Mouse (Mus musculus): ENCODE data around the gene Wscd1. TPM values are rescaled to one million over a fixed set of nuclear protein-coding genes. Genes with fewer than 3 reads are reported as not detected.

Gene Wscd1
- polyA plus RNA-seq, 2 experiments, result 0.09 to 0.24 TPM

DNA sequence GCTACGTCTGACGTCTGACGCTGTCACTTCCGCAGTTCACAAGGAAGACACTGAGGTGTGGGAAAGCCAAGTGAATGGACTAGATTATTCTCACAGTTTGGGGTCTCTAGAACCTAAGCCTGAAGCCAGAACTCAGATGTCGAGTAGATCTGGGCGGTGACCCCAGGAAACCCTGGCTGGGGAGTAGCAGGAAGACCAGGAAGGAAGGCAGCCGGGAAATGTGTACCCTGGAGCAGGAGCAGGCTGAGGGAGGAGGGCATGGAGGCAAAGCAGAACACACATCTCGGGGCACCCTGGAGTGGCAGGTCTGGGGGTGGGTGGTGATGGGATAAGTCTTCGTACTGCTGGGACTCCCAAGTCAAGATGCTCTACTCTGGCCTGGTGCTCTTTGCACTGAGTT, 11.3 kb downstream of the Wscd1 start:
- H3K9ac ChIP-seq (replicated peaks), result no peak overlapping the region
- no peak overlapping the region for H3K27ac ChIP-seq
- no peak overlapping the region for H3K4me2 ChIP-seq (ENCODE audit: low read depth)
- no peaks in the 10 kb centered on the region for H3K9me3 ChIP-seq (ENCODE audit: control insufficient read depth, low read length)
- ATAC-seq (ENCODE audit: insufficient read depth), result no peak
- TF ChIP-seq EP300 (IDR thresholded peaks at IDR 0.05; ENCODE audit: low read depth) (no peak), CTCF (IDR thresholded peaks at IDR 0.05; ENCODE audit: low read depth) (no peak)
- WGBS (ENCODE audit: insufficient replicate concordance), result 64% methylated on average over 9 of the region's 9 CpGs
- no peaks in the 10 kb centered on the region for H3K27me3 ChIP-seq (ENCODE audit: control insufficient read depth, insufficient read depth, low read length)
- no peaks in the 10 kb centered on the region for H3K4me1 ChIP-seq (replicated peaks; ENCODE audit: control insufficient read depth in 2 of 2, insufficient read depth in 2 of 2, low read length in 1 of 2)
- no peaks in the 10 kb centered on the region for H3K36me3 ChIP-seq (replicated peaks; ENCODE audit: control insufficient read depth, insufficient read depth, low read depth)
- H3K4me3 ChIP-seq (ENCODE audit: insufficient read depth in 1 of 2, low read depth in 2 of 2, low read length in 2 of 2), result no peak overlapping the region
- no peak for DNase-seq (ENCODE audit: low read depth in 3 of 3, low spot score in 3 of 3)

DNA sequence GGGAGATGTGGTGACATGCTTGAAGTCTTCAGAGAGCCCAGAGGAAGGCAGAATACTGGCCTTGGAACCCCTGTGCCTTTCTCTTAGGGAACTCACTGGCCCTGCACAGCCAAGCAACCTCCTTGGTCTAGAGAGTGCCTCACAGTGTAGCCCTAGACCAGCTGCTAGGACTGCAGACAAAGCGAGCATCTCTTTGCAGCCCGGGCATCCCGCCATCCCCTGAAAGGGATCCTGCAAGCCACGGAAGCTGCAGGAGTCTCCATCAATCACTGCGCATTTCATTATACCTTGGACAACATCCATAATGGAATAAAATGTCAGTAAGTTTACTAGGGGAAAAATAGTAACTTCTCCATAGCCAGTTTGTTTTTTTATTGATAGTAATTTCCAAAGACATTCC, 13.4 kb downstream of the Wscd1 start:
- DNase-seq (ENCODE audit: low read depth in 3 of 3, low spot score in 3 of 3) (no peak), ATAC-seq (ENCODE audit: insufficient read depth) (no peak)
- 53% methylated on average over 5 of the region's 5 CpGs for WGBS (ENCODE audit: insufficient replicate concordance)
- Histone ChIP-seq H3K36me3 (replicated peaks; ENCODE audit: control insufficient read depth, insufficient read depth, low read depth) (no peaks in the 10 kb centered on the region), H3K27ac (no peak overlapping the region), H3K4me3 (ENCODE audit: insufficient read depth in 1 of 2, low read depth in 2 of 2, low read length in 2 of 2) (no peak overlapping the region), H3K27me3 (ENCODE audit: control insufficient read depth, insufficient read depth, low read length) (no peaks in the 10 kb centered on the region), H3K4me1 (replicated peaks; ENCODE audit: control insufficient read depth in 2 of 2, insufficient read depth in 2 of 2, low read length in 1 of 2) (no peaks in the 10 kb centered on the region), H3K9ac (replicated peaks) (no peak overlapping the region), H3K9me3 (ENCODE audit: control insufficient read depth, low read length) (no peaks in the 10 kb centered on the region), H3K4me2 (ENCODE audit: low read depth) (no peak overlapping the region)
- TF ChIP-seq CTCF (IDR thresholded peaks at IDR 0.05; ENCODE audit: low read depth) (no peak), EP300 (IDR thresholded peaks at IDR 0.05; ENCODE audit: low read depth) (no peak)

DNA sequence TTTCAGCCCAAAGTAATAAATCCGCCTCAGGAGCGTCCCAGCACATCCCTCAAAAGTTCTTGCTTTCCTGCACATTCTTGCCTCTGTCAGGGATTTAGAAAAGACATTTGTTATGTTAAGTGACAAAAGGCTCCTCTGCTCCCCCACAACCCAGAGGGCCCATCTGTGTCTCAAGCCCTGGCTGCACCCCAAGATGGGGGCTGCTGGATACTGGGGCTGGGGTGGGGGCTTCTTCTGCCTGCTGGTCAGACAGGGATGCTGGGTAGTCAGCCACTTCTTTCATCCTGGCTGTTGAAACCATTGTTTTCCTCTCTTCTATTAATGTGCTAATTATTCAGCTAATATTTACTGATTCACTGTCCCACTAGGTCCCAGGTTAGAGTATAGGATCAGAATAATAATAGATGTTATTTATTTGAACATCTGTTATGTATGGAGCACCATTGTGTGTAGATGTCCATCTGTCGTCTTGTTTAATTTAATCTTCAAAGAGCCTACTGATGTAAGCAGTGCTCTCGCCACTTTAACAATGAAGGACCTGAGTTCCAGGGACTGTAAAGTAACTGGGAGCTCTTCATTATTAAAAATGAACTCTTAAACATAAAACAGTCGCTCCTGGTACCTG, 14.0 kb downstream of the Wscd1 start:
- Histone ChIP-seq H3K4me1 (replicated peaks; ENCODE audit: control insufficient read depth in 2 of 2, insufficient read depth in 2 of 2, low read length in 1 of 2) (no peaks in the 10 kb centered on the region), H3K27ac (no peak overlapping the region), H3K4me3 (ENCODE audit: insufficient read depth in 1 of 2, low read depth in 2 of 2, low read length in 2 of 2) (no peak overlapping the region), H3K36me3 (replicated peaks; ENCODE audit: control insufficient read depth, insufficient read depth, low read depth) (no peaks in the 10 kb centered on the region), H3K4me2 (ENCODE audit: low read depth) (no peak overlapping the region), H3K9ac (replicated peaks) (no peak overlapping the region), H3K9me3 (ENCODE audit: control insufficient read depth, low read length) (no peaks in the 10 kb centered on the region), H3K27me3 (ENCODE audit: control insufficient read depth, insufficient read depth, low read length) (no peaks in the 10 kb centered on the region)
- ATAC-seq (ENCODE audit: insufficient read depth), result no peak
- TF ChIP-seq EP300 (IDR thresholded peaks at IDR 0.05; ENCODE audit: low read depth) (no peak), CTCF (IDR thresholded peaks at IDR 0.05; ENCODE audit: low read depth) (no peak)
- no peak for DNase-seq (ENCODE audit: low read depth in 3 of 3, low spot score in 3 of 3)
- 52% methylated on average over 5 of the region's 5 CpGs for WGBS (ENCODE audit: insufficient replicate concordance)

DNA sequence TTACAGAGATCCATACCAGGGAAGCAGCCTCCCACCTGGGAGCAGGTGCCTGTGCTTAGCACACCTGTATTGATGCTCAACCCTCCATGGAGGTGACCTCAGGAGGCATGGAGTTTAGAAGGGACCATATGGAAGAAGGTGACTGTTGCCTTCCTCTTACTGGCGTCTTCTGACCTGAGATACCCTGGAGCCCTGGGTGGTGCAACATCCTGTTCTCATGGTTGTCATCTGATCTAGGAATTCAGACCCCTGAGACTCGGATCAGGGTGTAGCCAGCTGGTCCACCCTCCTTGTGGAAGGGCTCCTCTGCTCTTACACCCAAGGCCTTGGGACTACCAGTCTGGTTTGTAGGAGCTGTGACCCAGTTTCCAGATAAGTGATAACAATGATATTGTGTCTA, 15.0 kb downstream of the Wscd1 start:
- 31% methylated on average over 2 of the region's 2 CpGs for WGBS (ENCODE audit: insufficient replicate concordance)
- no peak overlapping the region for H3K4me3 ChIP-seq (ENCODE audit: insufficient read depth in 1 of 2, low read depth in 2 of 2, low read length in 2 of 2)
- ATAC-seq (ENCODE audit: insufficient read depth), result no peak
- no peak overlapping the region for H3K9ac ChIP-seq (replicated peaks)
- DNase-seq (ENCODE audit: low read depth in 3 of 3, low spot score in 3 of 3), result no peak
- H3K4me1 ChIP-seq (replicated peaks; ENCODE audit: control insufficient read depth in 2 of 2, insufficient read depth in 2 of 2, low read length in 1 of 2), result no peaks in the 10 kb centered on the region
- H3K27ac ChIP-seq, result no peak overlapping the region
- H3K4me2 ChIP-seq (ENCODE audit: low read depth), result no peak overlapping the region
- no peaks in the 10 kb centered on the region for H3K9me3 ChIP-seq (ENCODE audit: control insufficient read depth, low read length)
- H3K27me3 ChIP-seq (ENCODE audit: control insufficient read depth, insufficient read depth, low read length), result no peaks in the 10 kb centered on the region
- H3K36me3 ChIP-seq (replicated peaks; ENCODE audit: control insufficient read depth, insufficient read depth, low read depth), result no peaks in the 10 kb centered on the region
- TF ChIP-seq CTCF (IDR thresholded peaks at IDR 0.05; ENCODE audit: low read depth) (no peak), EP300 (IDR thresholded peaks at IDR 0.05; ENCODE audit: low read depth) (no peak)

DNA sequence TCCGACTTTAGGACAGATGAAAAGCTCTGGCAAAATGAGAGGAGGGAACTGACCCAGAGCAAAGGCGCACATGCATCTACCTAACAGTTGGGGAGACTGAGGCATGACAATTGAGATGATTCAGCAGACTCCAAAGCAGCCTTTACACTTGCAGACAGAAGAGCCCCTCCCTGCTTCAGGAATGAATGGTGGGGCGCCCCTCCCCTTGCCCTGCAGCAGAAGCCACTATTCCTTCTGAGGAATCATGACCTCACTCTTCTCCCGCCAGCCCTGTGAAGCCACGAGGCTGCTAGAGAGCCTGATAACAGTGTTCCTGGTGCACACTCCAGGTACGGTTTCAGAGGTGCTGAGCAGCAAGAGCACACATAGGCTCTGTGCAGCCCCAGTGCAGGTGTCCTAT, 15.6 kb downstream of the Wscd1 start:
- Histone ChIP-seq H3K4me1 (replicated peaks; ENCODE audit: control insufficient read depth in 2 of 2, insufficient read depth in 2 of 2, low read length in 1 of 2) (no peaks in the 10 kb centered on the region), H3K9me3 (ENCODE audit: control insufficient read depth, low read length) (no peaks in the 10 kb centered on the region), H3K27me3 (ENCODE audit: control insufficient read depth, insufficient read depth, low read length) (no peaks in the 10 kb centered on the region), H3K9ac (replicated peaks) (no peak overlapping the region), H3K36me3 (replicated peaks; ENCODE audit: control insufficient read depth, insufficient read depth, low read depth) (no peaks in the 10 kb centered on the region), H3K4me3 (ENCODE audit: insufficient read depth in 1 of 2, low read depth in 2 of 2, low read length in 2 of 2) (no peak overlapping the region), H3K4me2 (ENCODE audit: low read depth) (no peak overlapping the region), H3K27ac (no peak overlapping the region)
- ATAC-seq (ENCODE audit: insufficient read depth), result no peak
- 35% methylated on average over 6 of the region's 6 CpGs for WGBS (ENCODE audit: insufficient replicate concordance)
- DNase-seq (ENCODE audit: low read depth in 3 of 3, low spot score in 3 of 3), result no peak
- no peak for TF ChIP-seq CTCF (IDR thresholded peaks at IDR 0.05; ENCODE audit: low read depth)
- no peak for TF ChIP-seq EP300 (IDR thresholded peaks at IDR 0.05; ENCODE audit: low read depth)
